Mouse (Mus musculus) intestine, embryonic 16.5 days (tissue): ENCODE results near the gene Sel1l3. TPM values are rescaled to one million over a fixed set of nuclear protein-coding genes. Genes with fewer than 3 reads are reported as not detected.

ENCODE experiments used
- ATAC-seq: fragments of 200-750 bp; cut with Nextera tagmentation; 2 replicates; pipeline ENCODE4 v1.8.0; 2017; ENCODE audit warnings: moderate TSS enrichment, moderate library complexity
- H3K27ac ChIP-seq: fragments of 300-500 bp; sonication (generic); 2 replicates; pipeline ENCODE4 v1.5.1; 2014; ENCODE audit warnings: mild to moderate bottlenecking, low read length
- H3K27me3 ChIP-seq: fragments of 300-500 bp; sonication (generic); replicated peaks from 2 replicates; pipeline ENCODE4 v1.6.1; 2014; ENCODE audit warnings: low read length, control low read depth, mixed read lengths; ENCODE audit not compliant: control insufficient read depth, insufficient read depth
- H3K36me3 ChIP-seq: fragments of 300-500 bp; sonication (generic); 2 replicates; pipeline ENCODE4 v1.6.1; 2014; ENCODE audit warnings: low read length, control low read depth; ENCODE audit not compliant: control insufficient read depth, insufficient read depth
- H3K4me1 ChIP-seq: fragments of 300-500 bp; sonication (generic); 2 replicates; pipeline ENCODE4 v1.6.1; 2014; ENCODE audit warnings: low read length, control low read depth, mixed read lengths; ENCODE audit not compliant: control insufficient read depth, insufficient read depth
- H3K4me2 ChIP-seq: fragments of 300-500 bp; sonication (generic); 2 replicates; pipeline ENCODE4 v1.6.1; 2014; ENCODE audit warnings: low read depth, low read length, control low read depth
- H3K4me3 ChIP-seq: fragments of 300-500 bp; sonication (generic); 2 replicates; pipeline ENCODE4 v1.5.1; 2014; ENCODE audit warnings: mild to moderate bottlenecking, low read length
- H3K9ac ChIP-seq: fragments of 300-500 bp; sonication (generic); 2 replicates; pipeline ENCODE4 v1.6.1; 2014; ENCODE audit warnings: low read depth, low read length
- H3K9me3 ChIP-seq: fragments of 300-500 bp; sonication (generic); 2 replicates; pipeline ENCODE4 v1.6.1; 2016; ENCODE audit warnings: low read length, control low read depth; ENCODE audit not compliant: control insufficient read depth
- WGBS: fragments of 180-500 bp; shearing (Covaris S2); extraction: QIAGEN DNeasy Blood & Tissue Kit; methylation state at CpG from one replicate; pipeline ENCODE4 v1.1.7; 2014; 5-methylcytosine and 5-hydroxymethylcytosine counted together
- polyA plus RNA-seq: library from polyadenylated mRNA; unstranded; fragments of >200 nt; fragmentation: Nextera tagmentation; extraction: Ambion mirVana; gene quantifications from 2 replicates; pipeline ENCODE4 v1.2.1, GENCODE M21; 2015

The Sel1l3 gene
- polyA plus RNA-seq, 1 experiment from 2014 or later: 12.9 TPM

- no peak for ATAC-seq
- no peak overlapping the region for H3K4me2 ChIP-seq
- WGBS: 71% methylated on average over 5 of the region's 5 CpGs
Measured at GRCm38 (mm10) chr5:53142587-53142986, 71.1 kb downstream of the Sel1l3 start.

GRCm38 (mm10) chr5:53140158-53140927, 73.4 kb downstream of the Sel1l3 start:
- Histone ChIP-seq H3K9me3 (no peaks in the 10 kb centered on the region), H3K4me2 (no peak overlapping the region), H3K4me3 (no peak overlapping the region), H3K36me3 (0 out of 2 replicates have a peak, but pooled peaks cover 4% of the 10 kb centered on the region), H3K27ac (no peak overlapping the region), H3K9ac (no peak overlapping the region), H3K4me1 (no peaks in the 10 kb centered on the region), H3K27me3 (no peaks in the 10 kb centered on the region)
- ATAC-seq: no peak
- WGBS: 91% methylated on average over 8 of the region's 8 CpGs

More at GRCm38 (mm10) chr5:53142587-53142986, 71.1 kb downstream of the Sel1l3 start:
- Histone ChIP-seq H3K4me1 (0 out of 2 replicates have a peak, but pooled peaks cover 8% of the 10 kb centered on the region), H3K9ac (no peak overlapping the region), H3K27me3 (no peaks in the 10 kb centered on the region), H3K9me3 (no peaks in the 10 kb centered on the region), H3K36me3 (0 out of 2 replicates have a peak, but pooled peaks cover 4% of the 10 kb centered on the region), H3K4me3 (no peak overlapping the region), H3K27ac (no peak overlapping the region)

- H3K4me1 ChIP-seq: no peaks in the 10 kb centered on the region
- ATAC-seq: no peak
- H3K4me3 ChIP-seq: no peak overlapping the region
- 38% methylated on average over 11 of the region's 11 CpGs for WGBS
- H3K9me3 ChIP-seq: no peaks in the 10 kb centered on the region
- no peaks in the 10 kb centered on the region for H3K27me3 ChIP-seq
- no peak overlapping the region for H3K9ac ChIP-seq
- H3K36me3 ChIP-seq: 0 out of 2 replicates have a peak, but pooled peaks cover 4% of the 10 kb centered on the region
- H3K4me2 ChIP-seq: no peak overlapping the region
- H3K27ac ChIP-seq: no peak overlapping the region
Measured at GRCm38 (mm10) chr5:53139566-53139965, 74.2 kb downstream of the Sel1l3 start.

GRCm38 (mm10) chr5:53139140-53139539, 74.6 kb downstream of the Sel1l3 start:
- Histone ChIP-seq H3K9me3 (no peaks in the 10 kb centered on the region), H3K27ac (no peak overlapping the region), H3K4me2 (no peak overlapping the region), H3K4me3 (no peak overlapping the region), H3K9ac (no peak overlapping the region), H3K27me3 (no peaks in the 10 kb centered on the region), H3K4me1 (no peaks in the 10 kb centered on the region), H3K36me3 (0 out of 2 replicates have a peak, but pooled peaks cover 4% of the 10 kb centered on the region)
- WGBS: 38% methylated on average over 4 of the region's 4 CpGs
- ATAC-seq: no peak

- H3K9me3 ChIP-seq: no peaks in the 10 kb centered on the region
- no peak overlapping the region for H3K27ac ChIP-seq
- WGBS: 81% methylated on average over 8 of the region's 8 CpGs
- 0 out of 2 replicates have a peak, but pooled peaks cover 4% of the 10 kb centered on the region for H3K36me3 ChIP-seq
- no peaks in the 10 kb centered on the region for H3K4me1 ChIP-seq
- ATAC-seq: no peak
- no peak overlapping the region for H3K4me3 ChIP-seq
- H3K4me2 ChIP-seq: no peak overlapping the region
- no peaks in the 10 kb centered on the region for H3K27me3 ChIP-seq
- H3K9ac ChIP-seq: no peak overlapping the region
Measured at GRCm38 (mm10) chr5:53138025-53138424, 75.7 kb downstream of the Sel1l3 start.

- Histone ChIP-seq H3K4me1 (no peaks in the 10 kb centered on the region), H3K27me3 (no peaks in the 10 kb centered on the region), H3K9me3 (no peaks in the 10 kb centered on the region), H3K4me2 (no peak overlapping the region), H3K27ac (no peak overlapping the region), H3K36me3 (no peaks in the 10 kb centered on the region), H3K4me3 (no peak overlapping the region), H3K9ac (no peak overlapping the region)
- WGBS: 87% methylated on average over 8 of the region's 8 CpGs
- no peak for ATAC-seq
Measured at GRCm38 (mm10) chr5:53135984-53136383, 77.7 kb downstream of the Sel1l3 start.

- Histone ChIP-seq H3K27ac (no peak overlapping the region), H3K4me2 (no peak overlapping the region), H3K36me3 (no peaks in the 10 kb centered on the region), H3K4me1 (no peaks in the 10 kb centered on the region), H3K27me3 (no peaks in the 10 kb centered on the region), H3K9me3 (no peaks in the 10 kb centered on the region), H3K9ac (no peak overlapping the region), H3K4me3 (no peak overlapping the region)
- no peak for ATAC-seq
- WGBS: 93% methylated on average over 2 of the region's 2 CpGs
Measured at GRCm38 (mm10) chr5:53134003-53134402, 79.7 kb downstream of the Sel1l3 start.

GRCm38 (mm10) chr5:53124701-53125100, 89.0 kb downstream of the Sel1l3 start:
- Histone ChIP-seq H3K9ac (no peak overlapping the region), H3K4me1 (no peaks in the 10 kb centered on the region), H3K9me3 (no peaks in the 10 kb centered on the region), H3K36me3 (0 out of 2 replicates have a peak, but pooled peaks cover 3% of the 10 kb centered on the region), H3K4me3 (no peak overlapping the region), H3K27ac (no peak overlapping the region), H3K27me3 (no peaks in the 10 kb centered on the region), H3K4me2 (no peak overlapping the region)
- 47% methylated on average over 4 of the region's 4 CpGs for WGBS
- ATAC-seq: no peak

- no peaks in the 10 kb centered on the region for H3K4me1 ChIP-seq
- WGBS: 46% methylated on average over 10 of the region's 10 CpGs
- H3K9me3 ChIP-seq: no peaks in the 10 kb centered on the region
- H3K9ac ChIP-seq: no peak overlapping the region
- no peaks in the 10 kb centered on the region for H3K27me3 ChIP-seq
- H3K27ac ChIP-seq: no peak overlapping the region
- ATAC-seq: peak; percentile 80
- no peak overlapping the region for H3K4me2 ChIP-seq
- H3K36me3 ChIP-seq: 0 out of 2 replicates have a peak, but pooled peaks cover 3% of the 10 kb centered on the region
- no peak overlapping the region for H3K4me3 ChIP-seq
Measured at GRCm38 (mm10) chr5:53123525-53124286, 90.0 kb downstream of the Sel1l3 start.
